In the genomic region with DNA sequence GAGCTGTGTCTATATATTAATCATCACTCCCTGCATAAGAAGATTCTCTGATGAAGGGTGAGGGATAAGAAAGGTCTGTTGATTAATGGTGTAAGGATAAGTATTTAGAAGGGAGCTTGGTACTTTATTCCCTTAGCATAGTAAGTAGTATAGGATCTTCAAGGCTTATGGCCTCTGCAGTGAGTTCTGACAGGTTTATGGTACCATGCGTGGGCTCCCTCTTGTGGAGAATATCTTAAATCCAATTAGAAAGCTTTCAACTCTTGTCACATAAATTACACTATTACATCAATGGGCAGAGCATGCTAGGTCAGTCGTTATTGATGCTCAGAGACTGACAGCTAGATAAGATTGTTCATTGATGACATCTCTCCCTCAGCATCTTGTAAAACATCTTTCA, we compare ENCODE assay signal across 8 mouse cellular contexts.
DNase-seq lines count a peak whose midpoint lies in the region; ATAC-seq and TF ChIP-seq lines count a peak whose summit lies in the region.

No protein-coding gene starts in this region.

- TF ChIP-seq EP300 in MEL (IDR thresholded peaks at IDR 0.05; ENCODE audit: low read depth in 1 of 2, low read length in 2 of 2): no peak

- H3K27me3 ChIP-seq in MEL (ENCODE audit: control insufficient read depth in 1 of 2, insufficient read depth in 2 of 2, low read length in 2 of 2): no peaks in the 10 kb centered on the region

- no peaks in the 10 kb centered on the region for H3K4me1 ChIP-seq in MEL (ENCODE audit: control insufficient read depth in 1 of 2, insufficient read depth in 2 of 2, low read length in 2 of 2)

- H3K27ac ChIP-seq in MEL (ENCODE audit: control insufficient read depth, low read depth, low read length): no peak overlapping the region

- no peak; the same call in 1 of the 2 replicates for TF ChIP-seq RAD21 in MEL (IDR thresholded peaks at IDR 0.05; ENCODE audit: low read depth, low read length)

- no peak overlapping the region for H3K9ac ChIP-seq in MEL (ENCODE audit: control insufficient read depth, low read depth, low read length, poor library complexity, severe bottlenecking)

- no peaks in the 10 kb centered on the region for H3K9me3 ChIP-seq in MEL (replicated peaks; ENCODE audit: insufficient read depth, low read length)

- ATAC-seq in hematopoietic stem cell, adult 5-6 weeks (replicated peaks in 1 of 2; ENCODE audit: insufficient read depth in 1 of 2, low FRiP score in 2 of 2, low TSS enrichment in 1 of 2, low read depth in 1 of 2, poor library complexity in 2 of 2, severe bottlenecking in 2 of 2): peak; percentile 48 to 53; a peak in 1 of 4 replicates
- no peak; the same call in 1 of the 2 replicates for ATAC-seq in granulocyte monocyte progenitor cell, adult 5-6 weeks (replicated peaks; ENCODE audit: poor library complexity, severe bottlenecking)

- DNase-seq in cerebellum, postnatal 10 days: peak; percentile 31 to 67
- DNase-seq in cerebellum, adult 9-11 months: no peak
- peak; percentile 5 to 6 for DNase-seq in layer of hippocampus, adult 8-10 months (ENCODE audit: low spot score in 2 of 2)
- DNase-seq in layer of hippocampus, postnatal 10 days (ENCODE audit: low spot score in 2 of 2): no peak
- DNase-seq in MEL (ENCODE audit: low read depth, low spot score): peak; percentile 2
- no peak for DNase-seq in neural tube, embryonic 10.5 days (ENCODE audit: extremely low spot score, low spot score)

- no peak overlapping the region for H3K4me3 ChIP-seq in MEL (ENCODE audit: control insufficient read depth in 1 of 2, insufficient read depth in 1 of 2, low read depth in 2 of 2, low read length in 2 of 2)

- TF ChIP-seq CTCF in MEL (IDR thresholded peaks at IDR 0.05 in 2 of 3, conservative IDR thresholded peaks at IDR 0.05 in 1 of 3; ENCODE audit: control insufficient read depth in 1 of 3, insufficient read depth in 1 of 3, low read depth in 2 of 3, low read length in 3 of 3, poor library complexity in 1 of 3, severe bottlenecking in 1 of 3): peak in 1 of 3 experiments; percentile 9; a peak in 1 of 6 replicates

- TF ChIP-seq POLR2A in MEL (IDR thresholded peaks at IDR 0.05; ENCODE audit: control insufficient read depth in 1 of 2, insufficient read depth in 1 of 2, low read depth in 1 of 2, low read length in 2 of 2, poor library complexity in 1 of 2): no peak

- H3K79me2 ChIP-seq in MEL (ENCODE audit: control insufficient read depth, insufficient read depth, low read length, poor library complexity): no peaks in the 10 kb centered on the region

- H3K36me3 ChIP-seq in MEL (ENCODE audit: control insufficient read depth in 1 of 2, insufficient read depth in 2 of 2, low read length in 2 of 2): no peaks in the 10 kb centered on the region

TF ChIP-seq in MEL, 35 proteins besides CTCF, POLR2A, EP300 and RAD21:
- no peak for TF ChIP-seq ETS1 (IDR thresholded peaks at IDR 0.05; ENCODE audit: low read depth, low read length)
- TF ChIP-seq ELF1 (IDR thresholded peaks at IDR 0.05; ENCODE audit: low read depth, low read length): no peak
- no peak for TF ChIP-seq UBTF (IDR thresholded peaks at IDR 0.05; ENCODE audit: borderline replicate concordance, insufficient read depth, low read depth, low read length)
- no peak for TF ChIP-seq GATA1 (IDR thresholded peaks at IDR 0.05; ENCODE audit: low read depth, low read length)
- TF ChIP-seq SMC3 (IDR thresholded peaks at IDR 0.05; ENCODE audit: low read depth, low read length): no peak
- no peak for TF ChIP-seq GABPA (IDR thresholded peaks at IDR 0.05; ENCODE audit: low read depth, low read length)
TF ChIP-seq in MEL: peak in this region for 0.

Comparison
In these comparisons a context has a peak if more than half of its experiments do, and no peak if none do; other contexts are left out.
1. DNase-seq: peak in cerebellum, postnatal 10 days (2 of 2), layer of hippocampus, adult 8-10 months (2 of 2) and MEL (single experiment); none in cerebellum, adult 9-11 months (single experiment), layer of hippocampus, postnatal 10 days (0 of 2) and neural tube, embryonic 10.5 days (single experiment).